Mouse (Mus musculus): ENCODE measurements at regions not wholly inside any gene's neighbourhood (a gene's known extent, or its start where the extent isn't known, plus 50 kb on each side); places are given as distances from the start of the nearest gene placed in this dataset.

DNA sequence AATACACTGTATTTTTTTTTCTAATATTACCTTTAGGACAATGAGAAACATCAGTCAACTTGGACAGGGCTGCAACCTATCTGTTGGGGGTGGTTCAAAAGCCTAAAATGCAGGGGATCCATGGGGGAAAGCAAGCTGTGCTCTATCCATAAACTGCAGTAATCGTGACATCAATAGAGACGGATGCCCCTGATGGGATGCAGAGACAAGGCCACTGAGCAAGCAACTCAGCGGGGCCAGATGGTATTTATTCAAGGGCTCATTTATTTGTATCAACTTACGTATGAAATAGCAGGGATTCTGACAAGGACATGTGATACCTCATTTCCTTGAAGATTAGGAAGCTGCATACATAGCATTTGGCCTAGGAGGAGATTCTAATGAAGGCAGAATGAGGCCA lies 673.5 kb upstream of the A1bg start:
- no peak for DNase-seq

DNA sequence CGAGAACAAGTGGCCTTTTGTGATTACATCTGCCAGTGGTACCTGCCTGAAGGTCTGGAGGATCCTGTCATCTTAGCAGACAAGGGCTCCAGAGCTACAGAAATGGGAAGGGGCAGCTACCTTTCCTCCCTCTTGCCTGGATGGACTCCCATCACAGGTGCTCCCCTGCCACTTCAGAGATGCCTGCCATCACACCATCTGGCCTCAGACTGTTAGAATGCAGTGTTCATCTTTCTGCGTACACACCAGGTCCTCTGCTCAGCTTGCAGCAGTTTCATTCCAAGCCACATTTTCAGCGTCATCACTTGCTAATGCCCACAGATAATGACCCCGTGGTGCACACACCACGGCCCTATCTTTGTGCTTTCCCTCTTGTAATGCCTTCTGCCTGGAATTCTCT lies 666.1 kb upstream of the A1bg start:
- DNase-seq: no peak

DNA sequence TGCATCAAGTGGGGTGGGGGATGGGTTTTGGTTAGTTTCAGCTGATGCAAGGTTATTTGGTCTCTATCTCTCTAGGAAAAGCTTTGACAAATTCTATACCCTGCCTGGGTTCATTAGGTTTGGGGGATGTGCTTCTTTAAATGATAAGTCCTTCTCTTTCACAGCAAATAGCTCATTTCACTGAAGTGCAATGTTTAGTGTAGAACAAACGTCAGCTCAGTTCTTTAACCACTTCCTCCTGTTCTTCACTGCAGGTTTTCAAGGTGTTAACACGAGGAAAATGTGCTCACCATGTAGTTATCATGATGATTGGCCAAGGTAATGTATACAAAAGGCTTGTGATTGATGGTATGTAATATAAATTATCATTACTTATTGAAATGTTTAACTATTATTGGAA lies 659.5 kb upstream of the A1bg start:
- DNase-seq: no peak

DNA sequence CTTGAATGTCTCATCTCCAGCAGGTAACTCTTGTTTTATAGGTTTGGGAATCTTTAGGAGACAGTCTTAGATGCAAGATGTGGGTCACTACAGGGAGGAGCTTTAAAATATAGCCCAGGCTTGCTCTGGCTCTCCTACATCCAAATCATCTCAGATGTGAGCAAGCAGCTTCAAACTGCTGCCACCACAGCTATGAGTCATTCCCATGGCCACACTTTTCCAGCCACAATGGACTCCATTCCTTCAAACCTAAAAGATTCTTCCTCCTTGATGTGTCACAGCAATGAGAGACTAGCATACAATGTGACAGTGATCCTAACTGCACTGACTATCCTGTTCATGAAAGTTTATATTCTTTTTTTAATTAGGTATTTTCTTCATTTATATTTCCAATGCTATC lies 640.5 kb upstream of the A1bg start:
- no peak for DNase-seq

DNA sequence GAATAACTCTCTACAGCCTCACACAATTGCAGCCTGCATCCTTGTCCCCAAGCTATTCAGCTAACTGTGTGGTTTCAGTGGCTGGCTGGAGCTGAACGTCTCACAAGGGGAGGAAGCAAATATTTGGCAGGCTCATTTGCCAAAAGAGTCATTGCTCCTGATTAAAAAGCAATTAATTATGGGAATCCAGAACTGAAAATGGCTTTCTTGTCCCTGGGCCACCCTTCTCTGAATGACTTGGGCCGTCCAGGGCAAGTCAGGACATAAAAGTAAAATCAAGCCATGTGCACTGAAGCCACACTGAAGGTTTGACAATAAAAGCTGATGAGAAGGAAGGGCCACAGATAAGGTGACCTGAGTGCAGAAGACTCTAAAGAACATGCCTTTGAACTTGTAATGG lies 639.4 kb upstream of the A1bg start:
- DNase-seq: no peak

DNA sequence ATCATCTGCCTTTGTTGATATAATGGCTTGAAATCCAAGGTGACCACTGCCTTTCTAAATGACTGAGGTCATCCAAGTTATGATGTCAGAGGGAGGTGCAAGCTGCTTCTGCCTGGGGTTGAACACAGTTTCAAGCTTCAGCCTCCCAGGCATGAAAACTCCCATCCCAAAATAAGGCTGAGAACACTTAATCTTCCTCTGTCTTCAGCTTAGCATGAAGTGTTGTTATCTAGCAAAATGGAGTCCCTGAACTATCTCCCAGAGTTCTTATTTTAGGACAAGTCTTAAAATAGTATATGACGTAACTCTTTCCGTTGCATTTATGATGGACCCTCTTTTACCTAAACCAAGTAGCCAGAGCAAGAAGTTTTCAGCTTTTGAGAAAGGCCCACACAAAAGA lies 631.1 kb upstream of the A1bg start:
- no peak for DNase-seq

DNA sequence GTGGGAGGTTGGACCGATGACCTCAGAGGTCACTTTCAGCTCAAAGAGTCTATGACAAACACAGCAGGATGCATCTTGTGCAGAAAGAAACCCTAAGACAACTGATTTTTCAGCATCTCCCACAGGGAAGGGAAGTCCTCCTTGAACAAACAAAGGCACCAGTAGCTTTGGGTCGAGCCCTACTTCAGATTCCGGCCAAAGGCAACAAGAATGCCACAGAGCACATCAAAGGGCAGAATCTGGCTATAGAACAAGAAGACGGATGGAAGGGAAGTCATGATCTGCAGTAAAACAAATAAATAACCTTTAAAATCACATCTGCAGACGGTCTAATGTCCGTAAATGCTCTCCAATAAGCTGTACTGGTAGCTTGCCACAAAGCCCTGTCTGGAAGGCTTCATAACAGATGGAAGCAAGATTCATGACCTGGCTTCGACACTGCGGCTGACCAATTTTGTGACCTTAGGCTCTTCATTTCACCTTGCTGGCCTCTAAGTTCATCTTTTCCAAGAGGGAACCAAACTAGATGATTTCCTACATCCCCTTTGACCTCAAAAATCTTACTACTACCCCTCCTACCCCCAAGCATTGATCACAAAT lies 630.4 kb upstream of the A1bg start:
- DNase-seq: no peak

DNA sequence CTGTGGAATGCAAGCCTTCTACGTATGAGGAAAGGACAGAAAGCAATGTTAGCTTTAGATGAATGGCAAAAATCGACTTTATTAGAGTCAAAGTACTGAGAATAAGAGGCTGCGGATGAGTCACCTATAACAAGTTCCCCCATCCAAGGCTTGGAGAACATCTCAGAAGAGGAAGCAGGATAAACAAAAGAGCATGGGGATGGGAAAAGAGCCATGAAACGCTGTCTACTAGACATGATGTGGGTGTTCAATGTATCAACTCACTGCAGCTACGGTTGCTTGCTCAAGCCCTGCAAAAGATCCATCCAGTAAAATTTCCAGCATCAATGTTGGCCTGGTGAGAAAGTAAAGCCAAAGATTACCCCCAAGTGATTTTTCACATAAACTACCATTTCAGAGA lies 628.4 kb upstream of the A1bg start:
- DNase-seq: no peak

DNA sequence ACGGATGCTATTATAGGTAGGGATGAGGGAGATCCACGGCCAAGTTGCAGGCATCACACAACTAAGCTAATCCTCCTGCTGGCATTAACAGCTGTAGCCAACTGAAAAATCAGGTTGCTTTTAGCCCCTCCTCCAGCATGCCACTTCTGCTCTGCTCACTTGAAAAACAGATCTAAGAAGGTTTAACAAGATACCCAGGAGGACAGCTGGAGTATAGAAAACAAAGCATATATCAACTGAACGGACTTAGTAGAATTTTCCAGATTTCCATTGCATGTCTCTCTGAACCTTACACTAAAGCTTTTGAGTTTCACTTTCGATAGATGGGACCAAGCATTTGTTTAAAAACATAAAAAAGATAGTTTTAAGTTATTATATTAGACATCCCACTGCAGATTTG lies 625.6 kb upstream of the A1bg start:
- DNase-seq: no peak

DNA sequence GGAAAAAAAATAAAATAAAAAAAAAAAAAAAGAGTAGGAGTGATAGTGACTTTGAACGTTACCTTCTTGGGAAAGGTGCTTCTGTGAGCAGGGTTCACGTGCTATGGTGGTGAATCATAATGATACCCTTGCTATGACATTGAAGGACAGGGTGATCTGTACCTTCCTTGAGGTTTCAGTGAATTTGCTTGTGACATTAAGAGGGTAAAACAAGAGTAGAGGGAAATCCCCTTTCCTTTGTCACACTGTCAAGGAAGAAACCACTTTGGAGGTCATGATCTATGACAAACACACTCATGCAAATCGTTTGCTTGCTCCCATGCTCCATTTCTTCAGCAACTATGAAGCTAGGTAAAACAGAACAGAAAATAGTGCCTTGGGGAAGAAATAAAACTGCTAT lies 623.8 kb upstream of the A1bg start:
- DNase-seq: no peak

DNA sequence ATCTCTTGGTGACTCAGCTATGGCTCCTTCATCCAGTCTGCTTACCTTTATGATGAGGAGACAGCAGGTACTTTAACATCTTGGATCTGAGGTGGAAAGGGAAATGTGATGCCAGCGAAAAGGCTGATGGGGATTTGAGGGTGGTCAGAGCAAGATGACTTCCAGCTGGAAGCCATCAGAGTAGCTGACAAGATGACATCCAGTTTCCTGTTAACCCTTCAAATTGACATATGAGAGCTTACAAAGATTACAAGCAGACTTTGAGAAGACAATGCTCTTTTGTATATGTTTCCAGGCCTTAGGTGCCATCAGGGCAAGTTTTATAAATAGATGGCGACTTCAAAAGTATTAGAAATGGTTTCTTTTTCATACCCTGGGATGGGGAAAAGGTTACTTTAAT lies 621.3 kb upstream of the A1bg start:
- no peak for DNase-seq

DNA sequence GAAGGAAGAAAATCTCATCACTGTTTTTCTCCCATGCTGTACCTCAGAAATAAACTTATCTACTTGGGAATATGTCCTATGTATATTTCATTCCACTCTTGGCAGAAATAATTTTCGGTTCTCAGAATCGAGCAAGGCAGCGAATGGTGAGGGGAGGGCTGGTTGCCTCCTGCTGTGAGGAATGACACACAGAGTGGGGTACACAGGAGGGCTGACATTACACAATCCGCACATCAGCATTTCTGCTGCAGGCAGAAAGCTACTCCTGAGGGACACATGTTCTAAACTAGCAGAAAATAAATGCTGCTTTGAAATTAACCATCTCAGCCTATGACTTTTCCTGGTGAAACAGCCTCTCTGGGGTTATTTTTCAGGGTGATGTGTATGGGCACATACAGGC lies 618.8 kb upstream of the A1bg start:
- DNase-seq: no peak

DNA sequence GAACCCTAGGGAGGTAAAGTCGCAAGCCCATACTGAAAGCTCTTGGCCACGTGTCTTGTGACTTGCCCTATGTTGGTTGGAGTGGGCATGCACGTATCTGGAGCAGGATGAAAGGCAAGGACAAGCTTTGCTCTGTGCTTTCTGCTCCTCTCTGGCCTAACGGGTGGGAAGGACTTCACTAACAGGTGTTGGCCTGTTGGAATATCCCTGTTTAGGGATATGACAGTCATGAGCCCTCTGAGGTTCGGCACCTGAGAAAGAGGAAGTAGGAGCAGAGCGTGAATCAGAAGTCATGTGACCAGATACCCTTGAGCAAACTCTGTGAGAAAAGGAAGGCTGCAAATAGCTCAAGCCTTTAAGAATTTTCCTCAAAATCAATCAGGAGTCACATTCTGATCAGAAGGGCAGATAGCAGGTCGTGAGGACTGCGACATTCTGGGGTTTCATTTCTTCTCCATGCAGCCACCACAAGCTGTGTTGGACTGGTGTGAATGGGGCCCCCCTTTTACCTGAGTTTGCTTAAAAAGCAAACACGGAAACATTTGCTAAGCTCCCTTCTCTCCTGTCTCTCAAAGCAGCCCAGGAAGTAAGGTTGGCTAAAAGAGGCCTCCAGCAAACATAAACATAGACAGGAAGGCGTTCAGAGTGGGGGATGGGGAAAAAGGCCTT lies 618.1 kb upstream of the A1bg start:
- no peak for DNase-seq

DNA sequence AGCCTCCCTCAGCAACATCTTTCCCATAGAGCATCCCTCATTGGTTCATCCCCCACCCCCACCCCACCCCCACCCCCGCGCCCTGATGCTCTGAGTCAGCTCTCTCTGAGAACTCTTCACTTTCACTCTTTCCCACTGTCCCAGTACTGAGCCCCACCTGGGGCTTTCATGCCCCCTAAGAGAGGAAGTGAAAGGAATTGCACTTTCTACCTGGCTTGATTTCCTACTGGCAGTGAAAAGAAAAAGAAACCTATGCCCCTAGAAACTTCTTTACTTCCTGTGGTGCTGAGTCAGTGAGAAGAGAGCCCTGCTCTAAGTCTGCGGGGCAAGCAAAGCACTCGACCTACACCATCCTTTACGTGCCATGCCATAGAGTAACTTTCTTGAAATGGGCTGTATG lies 616.1 kb upstream of the A1bg start:
- no peak for DNase-seq

DNA sequence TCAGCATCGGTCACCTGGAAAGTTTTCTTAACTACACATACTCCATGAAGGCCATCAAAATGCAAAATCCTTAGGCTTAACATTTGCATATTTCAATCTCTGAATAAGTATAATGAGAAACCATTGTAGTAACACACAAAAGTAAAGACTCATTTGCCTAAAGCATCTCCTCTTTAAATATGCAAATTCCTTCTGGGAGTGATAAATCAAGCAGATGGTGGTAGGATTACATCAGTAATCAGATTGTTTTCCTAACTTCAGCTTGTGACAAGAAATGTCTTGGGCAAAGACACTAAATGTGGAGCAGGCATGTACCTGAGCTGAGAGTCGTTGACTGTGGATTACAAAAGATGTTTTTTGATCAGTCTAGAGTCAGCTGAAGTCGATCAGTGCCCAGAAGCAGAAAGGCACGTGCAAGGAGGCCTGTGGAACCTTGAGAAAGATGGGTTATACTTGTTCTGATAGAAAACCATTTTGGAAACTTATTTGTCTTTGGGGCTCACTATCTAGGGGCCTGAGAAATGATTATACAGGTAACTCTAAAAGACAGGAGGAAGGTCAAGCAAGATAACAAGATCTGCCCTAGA lies 615.5 kb upstream of the A1bg start:
- DNase-seq: no peak

DNA sequence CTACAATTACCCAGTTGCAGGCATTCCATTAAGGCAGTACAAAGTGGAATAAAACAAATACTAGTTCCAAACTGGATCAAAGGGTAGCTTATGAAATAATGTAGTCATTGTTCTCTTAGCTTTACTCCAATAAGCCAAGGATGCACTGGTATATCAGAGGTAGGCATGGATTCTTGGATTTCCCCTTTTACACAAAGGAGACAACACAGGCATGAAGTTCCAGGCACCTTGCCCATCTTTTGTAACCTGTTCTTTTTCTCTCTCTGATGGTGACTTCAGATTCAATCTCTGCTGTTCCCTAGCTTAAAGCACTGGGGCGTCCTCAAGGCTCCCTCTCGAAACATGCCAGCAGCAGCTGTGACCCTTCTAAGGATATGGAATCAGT lies 613.5 kb upstream of the A1bg start:
- no peak for DNase-seq

DNA sequence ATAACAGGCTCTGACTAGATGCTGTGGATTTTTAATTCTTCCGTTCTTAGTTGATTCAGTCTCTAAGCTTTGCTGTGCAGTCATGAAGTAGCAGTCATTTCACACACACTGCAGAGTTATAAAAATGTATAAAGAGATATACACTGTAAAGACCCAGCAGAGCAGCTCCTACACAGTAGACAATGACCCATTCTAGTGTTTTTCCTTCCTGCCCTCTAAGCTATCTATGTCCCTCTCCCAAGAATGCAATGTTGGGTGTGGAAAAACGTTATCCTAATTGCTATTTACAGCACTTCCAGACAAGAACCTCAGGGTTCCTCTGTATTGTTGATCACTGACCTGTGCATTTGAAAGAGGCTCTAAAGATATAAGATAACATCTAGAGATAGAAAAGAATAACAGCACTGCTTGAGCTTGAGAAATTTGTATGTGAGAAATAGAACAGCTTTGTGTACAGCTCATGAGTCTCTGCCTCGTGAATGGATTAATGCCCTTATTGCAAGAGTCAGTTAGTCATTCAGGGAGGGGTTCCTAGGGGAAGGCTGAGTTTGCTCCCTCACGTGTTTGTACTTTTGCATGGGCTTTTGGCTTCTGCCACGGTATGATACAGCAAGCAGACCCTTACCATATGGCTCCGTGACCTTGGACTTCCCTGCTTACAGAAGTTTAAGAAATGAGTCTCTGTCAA lies 613.0 kb upstream of the A1bg start:
- no peak for DNase-seq

DNA sequence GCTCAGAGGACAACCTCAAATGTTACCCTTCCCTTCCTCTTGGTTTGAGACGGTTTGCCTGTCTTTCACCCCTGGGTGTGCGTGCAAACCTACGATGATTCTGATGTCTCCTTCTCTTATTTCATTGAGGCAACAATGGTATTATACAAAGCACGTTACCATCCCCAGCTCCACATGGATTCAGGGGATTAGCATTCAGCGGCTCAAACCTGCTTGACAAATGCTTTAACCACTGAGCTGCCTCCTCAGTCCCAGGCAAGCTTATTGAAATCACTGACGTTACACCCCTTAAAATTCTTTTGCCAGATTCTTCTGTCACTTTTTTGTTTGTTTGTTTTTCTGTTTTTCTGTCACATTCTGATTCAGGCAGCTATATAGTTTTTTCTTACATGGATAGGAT lies 612.4 kb upstream of the A1bg start:
- no peak for DNase-seq

DNA sequence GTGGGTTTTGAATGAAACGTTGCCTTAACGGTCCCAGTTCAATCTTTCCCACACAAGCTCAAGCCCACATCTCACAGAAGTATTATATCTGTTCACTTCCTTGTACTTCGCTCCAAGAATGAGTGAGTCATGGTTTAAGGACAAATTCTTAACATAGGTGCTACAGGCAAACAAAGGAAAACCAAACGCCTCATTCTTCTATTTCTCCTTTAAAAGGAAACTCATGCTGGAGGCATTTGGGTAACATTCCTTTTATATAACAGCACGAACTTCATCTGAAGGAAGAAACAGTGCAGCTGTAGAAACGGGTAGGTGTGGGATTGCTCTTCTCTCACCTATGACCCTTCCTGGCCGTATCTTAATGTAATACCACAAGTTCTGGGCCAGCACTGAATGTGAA lies 610.0 kb upstream of the A1bg start:
- DNase-seq: no peak

DNA sequence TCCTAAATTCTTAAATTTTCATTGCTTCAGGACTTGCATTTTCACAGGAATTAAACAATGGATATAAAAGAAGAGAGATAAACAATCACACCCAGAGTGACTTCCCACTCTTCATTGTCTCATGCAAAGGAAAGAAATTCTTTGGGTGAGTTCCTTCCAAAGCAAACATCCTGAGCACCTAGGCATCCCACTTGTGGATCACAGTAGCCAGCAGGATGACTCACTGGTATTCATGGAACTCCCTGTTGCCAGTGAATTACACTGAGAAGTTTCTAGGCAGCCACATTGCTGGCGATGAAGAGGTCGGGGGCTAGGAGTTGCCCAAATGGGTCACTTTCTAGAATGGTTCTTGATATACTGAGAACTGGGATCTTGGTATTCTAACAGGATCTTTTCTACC lies 609.2 kb upstream of the A1bg start:
- no peak for DNase-seq

DNA sequence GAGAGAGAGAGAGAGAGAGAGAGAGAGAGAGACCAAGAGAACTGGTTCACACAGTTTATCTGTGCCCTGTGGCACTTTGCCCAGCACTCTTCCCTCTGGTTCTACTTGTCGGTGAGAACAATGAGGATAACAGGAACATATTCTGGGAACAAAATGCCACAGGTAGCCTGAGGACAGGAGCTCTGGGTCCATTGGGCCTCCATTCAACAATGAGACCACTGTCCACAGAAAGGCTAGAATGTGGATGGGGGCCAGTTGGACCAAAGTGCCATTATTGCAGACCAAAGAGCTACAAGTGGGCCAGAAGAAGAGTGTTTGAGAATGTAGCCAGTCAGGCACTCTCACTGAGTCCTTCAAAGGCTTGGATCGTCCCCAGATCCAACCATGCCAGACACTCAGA lies 600.2 kb upstream of the A1bg start:
- DNase-seq: no peak

DNA sequence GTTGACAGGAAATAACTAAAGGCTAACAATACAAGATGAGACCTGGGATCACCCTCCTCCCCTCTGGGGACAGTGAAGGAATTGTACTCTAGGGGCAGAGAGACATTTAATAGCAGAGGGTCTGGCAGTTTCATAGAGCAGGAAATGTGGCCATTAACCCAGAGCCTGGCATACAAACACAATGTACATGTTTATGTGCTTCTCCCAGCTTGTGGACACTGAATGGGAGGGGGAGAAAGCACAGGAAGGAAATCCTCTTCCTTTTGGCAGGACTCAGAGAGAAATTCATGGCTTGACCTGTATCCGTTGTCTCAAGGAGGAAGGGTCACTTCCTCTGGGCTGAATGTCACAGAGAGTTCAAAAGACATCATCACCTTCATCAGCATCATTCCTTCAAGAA lies 594.5 kb upstream of the A1bg start:
- no peak for DNase-seq

DNA sequence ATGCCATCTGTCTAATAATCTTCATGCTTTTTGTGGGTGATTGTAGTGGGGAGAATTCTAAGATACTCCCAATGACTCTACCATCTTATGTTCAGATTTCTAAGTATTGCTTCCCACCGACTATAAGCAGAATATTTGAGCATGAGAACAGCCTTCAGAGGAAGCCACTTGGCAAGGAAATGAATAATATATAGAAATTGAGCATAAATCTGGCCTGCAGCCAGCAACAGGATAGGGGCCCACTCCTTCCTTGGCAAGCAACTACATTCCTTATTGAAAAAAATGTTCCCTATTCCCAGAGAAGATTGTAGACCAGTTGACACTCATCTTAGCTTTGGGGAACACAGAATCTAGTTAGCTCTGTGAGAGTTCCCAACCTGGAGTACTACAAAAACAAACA lies 591.5 kb upstream of the A1bg start:
- no peak for DNase-seq

DNA sequence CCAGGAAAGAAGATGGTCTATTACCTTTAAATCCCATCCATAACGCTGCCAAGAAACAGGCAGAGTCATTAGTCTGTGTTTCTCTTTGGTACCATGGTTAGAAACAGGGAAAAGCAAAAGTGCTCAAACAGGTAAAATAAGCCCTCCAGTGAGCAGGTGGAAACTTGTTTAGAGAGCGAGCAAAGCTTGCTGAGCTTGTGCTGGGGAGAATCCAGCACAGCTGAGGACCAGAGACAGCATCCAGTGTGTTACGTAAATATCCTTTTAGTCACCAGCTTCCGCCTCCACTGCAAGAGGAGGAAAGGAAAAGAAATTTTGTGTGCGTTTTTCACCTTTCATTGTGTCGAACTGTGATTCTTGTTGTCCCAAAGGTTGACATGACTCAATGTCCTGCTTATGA lies 586.0 kb upstream of the A1bg start:
- DNase-seq: no peak
